Mouse (Mus musculus): Measurements from ENCODE around the gene Tbc1d9b.

Gene Tbc1d9b

DNA sequence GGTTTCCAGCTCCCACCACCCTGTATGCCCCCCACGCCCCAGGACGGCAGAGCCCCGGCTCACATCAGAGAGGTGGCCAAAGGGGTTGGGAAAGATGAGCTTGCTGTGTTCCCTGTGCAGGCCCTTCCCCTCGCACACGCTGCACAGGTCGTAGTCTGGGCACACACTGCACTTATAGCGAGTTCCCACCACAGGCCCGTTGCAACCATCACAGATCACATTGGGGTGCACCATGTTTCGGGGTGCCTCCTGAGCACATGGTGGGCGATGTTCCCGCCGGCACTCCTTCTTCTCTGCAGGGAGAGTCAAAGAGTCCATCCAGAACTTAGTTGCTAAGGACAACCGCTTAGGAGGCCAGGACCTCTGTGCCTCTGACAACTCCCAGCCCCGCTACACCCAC lies 76.1 kb downstream of the Tbc1d9b start:
- DNase-seq (ENCODE audit: extremely low read depth, low read depth, low spot score): no peak

DNA sequence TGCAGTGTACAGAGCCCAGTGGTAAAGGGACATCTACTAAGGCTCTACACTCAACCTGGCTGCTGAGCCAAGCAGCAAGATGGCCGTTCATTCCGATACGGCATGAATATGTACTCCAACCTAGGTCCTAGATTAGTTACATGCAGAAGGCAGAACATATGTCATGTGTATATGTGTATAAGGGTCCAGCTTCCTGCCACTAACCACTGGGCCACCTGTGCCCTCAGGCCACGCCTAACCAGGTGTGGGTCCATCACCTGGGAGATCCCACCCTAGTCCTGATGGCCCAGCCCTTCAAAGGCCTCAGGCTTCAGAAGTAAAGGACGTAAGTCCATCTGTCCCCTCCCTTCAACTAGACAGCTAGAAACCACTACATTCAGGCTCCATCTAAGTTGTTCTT lies 76.8 kb downstream of the Tbc1d9b start:
- no peak for DNase-seq (ENCODE audit: extremely low read depth, low read depth, low spot score)

DNA sequence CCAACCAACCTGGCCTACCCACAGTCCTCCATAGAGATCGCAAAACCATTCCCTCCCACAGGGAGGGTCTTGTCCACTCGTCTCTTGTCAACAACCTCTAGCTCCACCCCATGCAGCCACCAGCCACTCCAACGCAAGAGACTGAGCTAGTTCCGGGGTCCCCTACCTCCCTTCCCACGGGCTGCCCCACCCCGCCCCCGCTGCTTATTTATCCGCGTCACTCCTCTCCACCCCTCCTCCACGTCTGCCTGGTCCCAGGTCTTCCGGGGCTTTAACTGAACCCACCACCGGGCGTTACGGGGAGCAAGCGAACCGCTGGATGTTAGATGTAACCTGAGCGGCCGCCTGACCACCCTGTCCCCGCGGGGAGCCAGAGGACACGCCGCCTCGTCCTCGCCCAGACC lies 78.9 kb downstream of the Tbc1d9b start:
- no peak for DNase-seq (ENCODE audit: extremely low read depth, low read depth, low spot score)

DNA sequence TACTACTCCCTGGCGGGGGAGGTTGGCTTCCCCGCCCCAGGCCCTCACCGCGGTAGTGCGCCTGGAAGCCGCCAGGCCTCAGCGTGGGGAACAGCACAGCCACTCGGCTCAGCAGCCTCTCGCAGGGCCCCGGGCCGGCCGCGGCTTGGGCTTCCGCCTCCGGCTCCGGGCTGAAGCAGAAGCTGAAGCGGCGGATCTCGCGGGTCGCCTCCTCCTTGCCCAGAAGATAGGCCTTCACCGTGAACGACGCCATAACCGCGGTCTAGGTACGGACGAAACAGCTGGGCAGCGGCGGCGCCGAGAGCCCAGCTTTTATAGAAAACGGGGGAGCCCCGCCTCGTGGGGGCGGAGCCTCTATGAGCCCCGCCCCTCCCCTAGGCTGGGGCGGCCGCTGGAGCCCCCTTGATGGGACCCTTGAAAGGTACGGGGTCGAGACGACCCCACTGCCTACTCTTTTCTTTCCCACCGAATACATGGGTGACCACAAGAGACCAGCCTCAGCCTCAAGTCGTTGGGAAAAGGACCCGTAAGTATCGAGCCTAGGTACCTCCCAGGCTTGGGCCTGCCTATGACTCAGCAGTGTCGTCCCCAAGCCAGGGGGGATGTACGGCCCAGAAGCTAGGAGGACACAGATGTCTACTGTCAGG lies 79.4 kb downstream of the Tbc1d9b start, which contains the start of the genes Sqstm1 and Mgat4b:
Gene Sqstm1, minus strand, starts transcription at position 323 of the 647 bp plus-strand sequence.
Gene Mgat4b, plus strand, starts transcription at position 386 of the 647 bp plus-strand sequence.
- no peak for DNase-seq (ENCODE audit: extremely low read depth, low read depth, low spot score)

DNA sequence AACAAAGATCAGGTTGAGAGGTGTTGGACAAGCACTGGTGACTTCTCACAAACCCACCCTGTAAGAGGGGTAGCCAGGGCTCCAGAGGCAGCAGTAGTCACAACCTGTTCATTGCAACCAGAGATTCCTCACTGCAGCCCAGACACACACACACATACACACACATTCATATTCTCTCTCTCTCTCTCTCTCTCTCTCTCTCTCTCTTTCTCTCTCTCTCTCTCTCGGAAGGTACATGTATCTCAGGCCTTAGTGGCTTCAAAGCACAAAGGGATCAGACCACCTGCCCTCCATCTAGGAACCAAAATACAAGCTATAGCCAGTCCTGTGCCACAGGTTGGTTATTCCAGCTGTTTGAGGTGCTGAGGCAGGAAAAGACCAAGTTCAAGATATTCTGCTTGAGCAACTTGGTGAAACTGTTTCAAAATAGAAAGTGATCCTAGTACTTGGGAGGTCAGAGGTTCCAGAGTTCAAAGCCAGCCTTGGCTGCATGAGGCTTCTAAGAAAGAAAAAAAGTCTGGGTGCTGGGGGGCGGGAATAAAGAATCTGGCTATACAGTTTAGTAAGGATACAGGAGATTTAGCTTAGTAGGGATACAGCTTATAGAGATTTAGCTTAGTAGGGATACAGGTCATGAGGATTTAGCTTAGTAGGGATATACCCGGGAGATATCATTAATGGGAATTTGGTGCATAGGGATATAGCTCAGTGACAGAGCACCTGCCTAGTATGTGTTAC lies 80.3 kb downstream of the Tbc1d9b start:
- no peak for DNase-seq (ENCODE audit: extremely low read depth, low read depth, low spot score)

DNA sequence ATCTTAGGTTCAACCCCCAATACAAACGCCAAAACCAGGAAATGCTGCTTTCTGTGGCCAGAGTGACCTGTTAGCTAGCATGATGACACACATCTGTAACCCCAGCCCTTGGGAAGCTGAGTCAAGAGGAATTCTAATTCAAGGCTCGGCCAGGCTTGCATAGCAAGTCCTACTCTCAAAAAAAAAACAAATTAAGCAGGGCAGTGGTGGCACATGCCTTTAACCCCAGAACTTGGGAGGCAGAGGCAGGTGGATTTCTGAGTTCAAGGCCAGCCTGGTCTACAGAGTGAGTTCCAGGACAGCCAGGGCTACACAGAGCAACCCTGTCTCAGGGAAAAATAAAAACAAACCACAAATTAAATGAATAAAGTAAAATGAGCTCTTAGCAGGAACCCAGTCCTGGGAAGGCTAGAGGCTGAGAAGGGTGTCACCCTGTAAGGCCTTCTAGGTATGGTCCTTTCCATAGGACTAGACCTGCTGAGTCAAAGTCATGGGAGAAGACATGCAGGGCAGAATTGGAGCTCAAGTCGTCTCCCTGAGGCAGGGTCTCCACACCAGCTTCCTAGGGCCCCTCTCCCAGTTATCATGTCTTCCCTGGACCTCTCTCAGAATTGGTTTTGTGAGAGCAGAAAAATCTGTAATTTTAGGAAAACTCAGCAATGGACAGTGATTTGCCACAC lies 81.0 kb downstream of the Tbc1d9b start:
- DNase-seq (ENCODE audit: extremely low read depth, low read depth, low spot score): no peak

DNA sequence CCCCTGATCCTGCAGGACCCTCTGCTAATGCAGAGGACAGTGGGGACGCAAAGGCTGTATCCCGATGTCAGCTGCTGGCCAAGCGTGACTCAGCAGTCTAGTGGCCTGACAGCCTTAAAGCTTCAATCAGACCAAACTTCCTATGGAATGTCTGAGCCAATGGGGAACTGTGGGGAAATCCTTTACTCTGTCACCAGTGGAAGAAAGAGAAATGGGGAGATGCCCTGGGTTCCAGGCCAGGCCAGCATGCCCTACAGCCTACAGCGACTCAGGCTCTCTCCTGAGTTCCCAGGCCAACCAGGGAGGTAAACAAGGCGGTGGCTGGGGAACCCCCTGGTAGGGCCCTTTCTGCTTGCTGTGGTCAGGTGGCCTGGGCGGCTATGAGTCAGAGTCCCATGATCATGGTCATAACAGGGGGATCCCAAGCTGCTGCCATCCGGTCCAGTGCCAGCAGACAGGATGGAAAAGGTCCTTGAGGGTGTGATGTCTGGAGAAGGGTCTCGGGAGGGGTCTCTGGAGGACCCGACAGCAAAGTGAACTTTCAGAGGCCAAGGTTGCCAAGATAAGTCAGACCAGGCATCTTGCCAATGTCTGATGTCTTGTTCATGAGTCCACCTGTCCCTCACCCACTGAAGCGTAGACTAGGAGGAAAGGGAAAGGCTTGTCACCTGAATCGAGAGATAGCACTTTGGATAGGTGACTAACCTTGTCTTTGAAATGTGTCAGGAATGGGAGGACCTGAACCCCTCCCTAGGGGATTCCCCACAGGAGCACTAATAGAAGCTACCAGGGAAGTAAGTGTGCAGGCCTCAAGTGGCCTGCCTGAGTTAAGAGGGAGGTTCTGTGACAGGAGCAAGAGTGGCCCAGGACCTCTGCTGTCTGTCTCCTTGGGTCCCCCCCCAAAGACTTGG lies 81.9 kb downstream of the Tbc1d9b start:
- no peak for DNase-seq (ENCODE audit: extremely low read depth, low read depth, low spot score)

DNA sequence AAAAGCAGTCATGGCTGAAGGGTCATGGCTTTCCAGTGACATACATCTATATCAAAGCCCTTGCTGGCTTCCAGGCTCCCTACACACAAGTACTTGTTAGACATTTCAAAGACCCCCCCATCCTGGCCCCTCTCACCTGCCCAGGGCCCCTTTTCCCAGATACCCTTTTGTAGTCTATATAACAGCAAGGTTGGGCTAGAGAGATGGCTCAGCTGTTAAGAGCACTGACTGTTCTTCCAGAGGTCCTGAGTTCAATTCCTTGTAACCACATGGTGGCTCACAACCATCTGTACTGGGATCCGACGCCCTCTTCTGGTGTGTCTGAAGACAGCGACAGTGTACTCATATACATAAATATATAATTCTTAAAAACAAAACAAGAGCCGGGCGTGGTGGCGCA lies 83.4 kb downstream of the Tbc1d9b start:
- DNase-seq (ENCODE audit: extremely low read depth, low read depth, low spot score): no peak

DNA sequence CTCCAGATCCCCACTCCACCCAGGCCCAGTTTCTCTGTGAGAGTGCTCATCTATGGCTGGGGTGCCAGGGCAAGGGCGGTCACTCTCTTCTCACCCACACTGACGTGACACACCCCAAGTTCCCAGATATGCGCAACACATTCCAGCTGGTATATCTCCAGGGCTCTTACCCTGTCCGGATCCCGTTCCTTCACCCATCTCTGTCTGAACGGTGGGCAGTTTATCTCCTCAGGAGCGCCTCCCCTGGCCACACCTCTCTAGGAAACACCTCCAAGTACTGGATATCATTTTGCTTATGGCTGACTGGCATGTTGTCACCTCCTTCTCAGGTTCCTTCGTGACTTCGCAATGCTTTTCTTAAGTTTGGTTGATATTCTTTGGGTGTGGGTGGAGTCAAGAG lies 84.4 kb downstream of the Tbc1d9b start:
- DNase-seq (ENCODE audit: extremely low read depth, low read depth, low spot score): no peak

DNA sequence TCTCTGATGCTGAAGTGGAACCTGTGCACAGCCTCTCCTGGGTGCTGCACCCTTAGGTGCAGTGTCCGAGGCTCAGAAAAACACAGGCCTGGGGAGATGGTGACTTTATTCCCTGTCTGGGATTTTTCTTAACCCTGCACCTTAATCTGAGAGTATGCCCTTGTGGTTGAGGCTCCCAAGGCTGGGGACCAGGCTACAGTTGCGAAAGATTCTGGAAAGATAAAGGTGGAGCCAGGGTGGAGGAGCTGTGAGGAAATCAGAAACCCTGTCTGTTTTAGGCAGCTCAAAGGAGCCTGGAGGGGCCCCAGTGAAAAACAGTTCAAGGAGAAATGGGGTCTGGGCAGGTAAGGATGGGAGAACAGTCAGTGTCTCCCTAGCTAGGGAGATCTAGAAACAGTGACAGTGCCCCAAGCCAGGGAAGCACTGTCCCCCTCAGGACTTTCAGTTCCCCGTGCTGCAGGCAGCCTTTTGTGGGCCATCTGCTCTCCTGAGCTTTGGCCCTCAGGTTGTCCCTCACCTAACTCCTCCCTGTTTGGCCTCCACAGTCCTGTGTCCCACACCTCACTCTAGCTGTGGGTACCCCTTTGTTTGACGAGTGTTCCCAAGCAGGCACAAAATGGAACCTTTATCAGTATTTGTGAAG lies 85.6 kb downstream of the Tbc1d9b start:
- DNase-seq (ENCODE audit: extremely low read depth, low read depth, low spot score): no peak

DNA sequence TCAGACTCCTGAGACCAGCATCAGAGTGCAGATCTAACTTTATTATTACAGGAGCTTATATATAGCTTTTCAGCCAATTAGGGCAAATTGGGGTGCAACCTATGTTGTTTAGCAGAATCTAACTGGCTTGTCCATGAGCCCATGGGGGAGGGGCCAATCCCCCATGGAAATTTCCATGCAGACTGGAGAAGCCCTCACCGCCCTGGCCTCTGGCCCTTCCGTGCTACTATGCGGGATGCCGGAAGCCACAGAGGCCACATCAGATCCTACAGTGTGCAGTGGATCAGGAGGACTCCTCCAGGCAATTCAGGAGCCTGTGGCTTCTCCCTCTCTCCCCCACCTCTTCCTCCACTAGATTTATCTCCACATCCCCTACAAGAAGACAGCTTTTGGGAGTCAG lies 86.6 kb downstream of the Tbc1d9b start:
- no peak for DNase-seq (ENCODE audit: extremely low read depth, low read depth, low spot score)

DNA sequence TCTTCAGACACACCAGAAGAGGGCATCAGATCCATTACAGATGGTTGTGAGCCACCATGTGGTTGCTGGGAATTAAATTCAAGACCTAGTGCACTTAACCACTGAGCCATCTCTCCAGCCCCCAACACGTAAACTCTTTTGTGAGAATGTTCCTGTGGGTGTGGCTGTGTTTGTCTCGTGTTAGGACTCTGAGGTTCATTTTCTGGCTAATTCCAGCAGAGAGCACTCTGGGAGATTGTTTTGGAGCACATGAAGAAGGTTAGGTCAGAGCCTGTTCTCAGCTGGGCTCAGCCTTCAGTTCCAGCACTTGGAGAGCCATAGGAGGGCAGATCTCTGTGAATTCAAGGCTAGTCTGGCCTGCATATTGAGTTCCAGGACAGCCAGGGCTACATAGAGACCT lies 88.6 kb downstream of the Tbc1d9b start:
- no peak for DNase-seq (ENCODE audit: extremely low read depth, low read depth, low spot score)
